Mouse (Mus musculus): ENCODE measurements around the gene Cyp4a14. TPM values are rescaled to one million over a fixed set of nuclear protein-coding genes. Genes with fewer than 3 reads are reported as not detected.

Gene Cyp4a14
- polyA plus RNA-seq, 1 experiment from 2014 or later = not detected

Other genes with a start within 250 kb of the Cyp4a14 start
- gene Cyp4a12a, start 197.1 kb downstream of the Cyp4a14 start, polyA plus RNA-seq (2015; fragmentation: Nextera tagmentation; extraction: Ambion mirVana) = not detected in 2 replicates
- gene Cyp4a12b, start 84.5 kb downstream of the Cyp4a14 start, polyA plus RNA-seq (2015; fragmentation: Nextera tagmentation; extraction: Ambion mirVana) = not detected in 2 replicates
- not detected in 2 replicates for gene Cyp4a30b, start 43.5 kb downstream of the Cyp4a14 start, polyA plus RNA-seq (2015; fragmentation: Nextera tagmentation; extraction: Ambion mirVana)
- gene Cyp4a10, start 22.1 kb upstream of the Cyp4a14 start, polyA plus RNA-seq (2015; fragmentation: Nextera tagmentation; extraction: Ambion mirVana) = not detected in 2 replicates
- gene Cyp4a31, start 67.5 kb upstream of the Cyp4a14 start, polyA plus RNA-seq (2015; fragmentation: Nextera tagmentation; extraction: Ambion mirVana) = not detected in 2 replicates
- gene Cyp4a32, start 104.8 kb upstream of the Cyp4a14 start, polyA plus RNA-seq (2015; fragmentation: Nextera tagmentation; extraction: Ambion mirVana) = not detected in 2 replicates
- 0.24 TPM in 1 of 2 replicates, not detected in the other for gene Cyp4b1, start 151.6 kb upstream of the Cyp4a14 start, polyA plus RNA-seq (2015; fragmentation: Nextera tagmentation; extraction: Ambion mirVana)
- gene Efcab14, start 241.6 kb upstream of the Cyp4a14 start, polyA plus RNA-seq (2015; fragmentation: Nextera tagmentation; extraction: Ambion mirVana) = 23.6 and 23.7 TPM in 2 replicates

All from forebrain, embryonic 13.5 days (tissue).